Mouse (Mus musculus): Measurements from ENCODE around the gene Igfbp7. TPM values are rescaled to one million over a fixed set of nuclear protein-coding genes. Genes with fewer than 3 reads are reported as not detected.

The Igfbp7 gene
- polyA plus RNA-seq, 1 experiment, result 201 TPM

- Histone ChIP-seq H3K27me3 (ENCODE audit: control insufficient read depth, insufficient read depth, insufficient read length) (no peaks in the 10 kb centered on the region), H3K36me3 (ENCODE audit: control insufficient read depth, insufficient read depth) (no peaks in the 10 kb centered on the region), H3K79me2 (ENCODE audit: control insufficient read depth, insufficient read depth) (no peaks in the 10 kb centered on the region), H3K4me2 (ENCODE audit: low read depth) (peak overlapping the region; percentile 63), H3K4me3 (no peak overlapping the region), H3ac (ENCODE audit: control insufficient read depth, insufficient read length) (no peak overlapping the region)
- TF ChIP-seq MYOD1 (IDR thresholded peaks at IDR 0.05; ENCODE audit: control insufficient read depth in 1 of 3, insufficient read length in 2 of 3, low read depth in 2 of 3) (no peak), POLR2A (IDR thresholded peaks at IDR 0.05; ENCODE audit: insufficient read length, low read depth) (no peak), MYOG (IDR thresholded peaks at IDR 0.05; ENCODE audit: control insufficient read depth in 1 of 3, insufficient read depth in 1 of 3, insufficient read length in 2 of 3, low read depth in 2 of 3) (no peak), REST (IDR thresholded peaks at IDR 0.05; ENCODE audit: insufficient read depth, insufficient read length) (no peak), SRF (IDR thresholded peaks at IDR 0.05; ENCODE audit: control insufficient read depth, insufficient read length, low read depth) (no peak), USF1 (IDR thresholded peaks at IDR 0.05; ENCODE audit: low read depth) (no peak), TCF3 (IDR thresholded peaks at IDR 0.05; ENCODE audit: insufficient read length, low read depth) (no peak), POLR2AphosphoS2 (IDR thresholded peaks at IDR 0.05; ENCODE audit: insufficient read length, low read depth) (no peak), CEBPB (IDR thresholded peaks at IDR 0.05; ENCODE audit: insufficient read depth, poor library complexity, severe bottlenecking) (no peak), TCF12 (IDR thresholded peaks at IDR 0.05; ENCODE audit: insufficient read depth, poor library complexity, severe bottlenecking) (no peak)
Observed at GRCm38 (mm10) chr5:77355307-77356265, 52.3 kb downstream of the Igfbp7 start.

GRCm38 (mm10) chr5:77354361-77354787, 53.5 kb downstream of the Igfbp7 start:
- no peak for TF ChIP-seq MAX (IDR thresholded peaks at IDR 0.05; ENCODE audit: low read depth)
- TF ChIP-seq MYOD1 (IDR thresholded peaks at IDR 0.05; ENCODE audit: control insufficient read depth in 1 of 3, insufficient read length in 2 of 3, low read depth in 2 of 3), result peak in 1 of 3 experiments; percentile 12
- TF ChIP-seq USF1 (IDR thresholded peaks at IDR 0.05; ENCODE audit: low read depth), result no peak
- TF ChIP-seq E2F4 (IDR thresholded peaks at IDR 0.05; ENCODE audit: insufficient read depth), result no peak
- TF ChIP-seq SRF (IDR thresholded peaks at IDR 0.05; ENCODE audit: control insufficient read depth, insufficient read length, low read depth), result no peak
- TF ChIP-seq REST (IDR thresholded peaks at IDR 0.05; ENCODE audit: insufficient read depth, insufficient read length), result no peak
- TF ChIP-seq CEBPB (IDR thresholded peaks at IDR 0.05; ENCODE audit: insufficient read depth, poor library complexity, severe bottlenecking), result no peak
- peak in 1 of 3 experiments; percentile 9 for TF ChIP-seq MYOG (IDR thresholded peaks at IDR 0.05; ENCODE audit: control insufficient read depth in 1 of 3, insufficient read depth in 1 of 3, insufficient read length in 2 of 3, low read depth in 2 of 3)
- no peak for TF ChIP-seq TCF3 (IDR thresholded peaks at IDR 0.05; ENCODE audit: insufficient read length, low read depth)
- no peak for TF ChIP-seq POLR2AphosphoS2 (IDR thresholded peaks at IDR 0.05; ENCODE audit: insufficient read length, low read depth)
- no peaks in the 10 kb centered on the region for H3K79me2 ChIP-seq (ENCODE audit: control insufficient read depth, insufficient read depth)
- no peaks in the 10 kb centered on the region for H3K36me3 ChIP-seq (ENCODE audit: control insufficient read depth, insufficient read depth)
- H3K4me3 ChIP-seq, result no peak overlapping the region
- H3ac ChIP-seq (ENCODE audit: control insufficient read depth, insufficient read length), result no peak overlapping the region
- no peaks in the 10 kb centered on the region for H3K27me3 ChIP-seq (ENCODE audit: control insufficient read depth, insufficient read depth, insufficient read length)
- peak overlapping the region; percentile 63 for H3K4me2 ChIP-seq (ENCODE audit: low read depth)

GRCm38 (mm10) chr5:77351691-77352090, 56.1 kb downstream of the Igfbp7 start:
- H3K79me2 ChIP-seq (ENCODE audit: control insufficient read depth, insufficient read depth), result no peaks in the 10 kb centered on the region
- TF ChIP-seq TCF3 (IDR thresholded peaks at IDR 0.05; ENCODE audit: insufficient read length, low read depth) (no peak), MYOG (IDR thresholded peaks at IDR 0.05; ENCODE audit: control insufficient read depth in 1 of 3, insufficient read depth in 1 of 3, insufficient read length in 2 of 3, low read depth in 2 of 3) (no peak), CEBPB (IDR thresholded peaks at IDR 0.05; ENCODE audit: insufficient read depth, poor library complexity, severe bottlenecking) (no peak), E2F4 (IDR thresholded peaks at IDR 0.05; ENCODE audit: insufficient read depth) (no peak), USF1 (IDR thresholded peaks at IDR 0.05; ENCODE audit: low read depth) (no peak), TCF12 (IDR thresholded peaks at IDR 0.05; ENCODE audit: insufficient read depth, poor library complexity, severe bottlenecking) (no peak), REST (IDR thresholded peaks at IDR 0.05; ENCODE audit: insufficient read depth, insufficient read length) (no peak), SRF (IDR thresholded peaks at IDR 0.05; ENCODE audit: control insufficient read depth, insufficient read length, low read depth) (no peak), MYOD1 (IDR thresholded peaks at IDR 0.05; ENCODE audit: control insufficient read depth in 1 of 3, insufficient read length in 2 of 3, low read depth in 2 of 3) (no peak), MAX (IDR thresholded peaks at IDR 0.05; ENCODE audit: low read depth) (no peak), POLR2AphosphoS2 (IDR thresholded peaks at IDR 0.05; ENCODE audit: insufficient read length, low read depth) (no peak), POLR2A (IDR thresholded peaks at IDR 0.05; ENCODE audit: insufficient read length, low read depth) (no peak)
- H3ac ChIP-seq (ENCODE audit: control insufficient read depth, insufficient read length), result no peak overlapping the region
- no peak overlapping the region for H3K4me2 ChIP-seq (ENCODE audit: low read depth)
- H3K27me3 ChIP-seq (ENCODE audit: control insufficient read depth, insufficient read depth, insufficient read length), result no peaks in the 10 kb centered on the region
- peaks cover 15% of the 10 kb centered on the region for H3K36me3 ChIP-seq (ENCODE audit: control insufficient read depth, insufficient read depth)
- no peak overlapping the region for H3K4me3 ChIP-seq

- Histone ChIP-seq H3K4me2 (ENCODE audit: low read depth) (no peak overlapping the region), H3K36me3 (ENCODE audit: control insufficient read depth, insufficient read depth) (peaks cover 25% of the 10 kb centered on the region), H3K27me3 (ENCODE audit: control insufficient read depth, insufficient read depth, insufficient read length) (no peaks in the 10 kb centered on the region), H3ac (ENCODE audit: control insufficient read depth, insufficient read length) (no peak overlapping the region), H3K4me3 (no peak overlapping the region), H3K79me2 (ENCODE audit: control insufficient read depth, insufficient read depth) (no peaks in the 10 kb centered on the region)
- TF ChIP-seq USF1 (IDR thresholded peaks at IDR 0.05; ENCODE audit: low read depth) (no peak), MYOG (IDR thresholded peaks at IDR 0.05; ENCODE audit: control insufficient read depth in 1 of 3, insufficient read depth in 1 of 3, insufficient read length in 2 of 3, low read depth in 2 of 3) (no peak), POLR2A (IDR thresholded peaks at IDR 0.05; ENCODE audit: insufficient read length, low read depth) (no peak), REST (IDR thresholded peaks at IDR 0.05; ENCODE audit: insufficient read depth, insufficient read length) (no peak), E2F4 (IDR thresholded peaks at IDR 0.05; ENCODE audit: insufficient read depth) (no peak), POLR2AphosphoS2 (IDR thresholded peaks at IDR 0.05; ENCODE audit: insufficient read length, low read depth) (no peak), MAX (IDR thresholded peaks at IDR 0.05; ENCODE audit: low read depth) (no peak), CEBPB (IDR thresholded peaks at IDR 0.05; ENCODE audit: insufficient read depth, poor library complexity, severe bottlenecking) (no peak), TCF3 (IDR thresholded peaks at IDR 0.05; ENCODE audit: insufficient read length, low read depth) (no peak), SRF (IDR thresholded peaks at IDR 0.05; ENCODE audit: control insufficient read depth, insufficient read length, low read depth) (no peak), MYOD1 (IDR thresholded peaks at IDR 0.05; ENCODE audit: control insufficient read depth in 1 of 3, insufficient read length in 2 of 3, low read depth in 2 of 3) (no peak), TCF12 (IDR thresholded peaks at IDR 0.05; ENCODE audit: insufficient read depth, poor library complexity, severe bottlenecking) (no peak)
Observed at GRCm38 (mm10) chr5:77349971-77350658, 57.7 kb downstream of the Igfbp7 start.
